Mouse (Mus musculus) CD8-positive naive resting alpha-beta T cell, adult 2 months (primary cell): ENCODE data around the gene Ccl6.

Experiments used
- DNase-seq, 2 experiments: peaks; one replicate each; pipeline ENCODE4 v3.0.0; 2022; ENCODE audit warnings: low read depth in 2 of 2, low spot score in 2 of 2

Gene Ccl6

DNA sequence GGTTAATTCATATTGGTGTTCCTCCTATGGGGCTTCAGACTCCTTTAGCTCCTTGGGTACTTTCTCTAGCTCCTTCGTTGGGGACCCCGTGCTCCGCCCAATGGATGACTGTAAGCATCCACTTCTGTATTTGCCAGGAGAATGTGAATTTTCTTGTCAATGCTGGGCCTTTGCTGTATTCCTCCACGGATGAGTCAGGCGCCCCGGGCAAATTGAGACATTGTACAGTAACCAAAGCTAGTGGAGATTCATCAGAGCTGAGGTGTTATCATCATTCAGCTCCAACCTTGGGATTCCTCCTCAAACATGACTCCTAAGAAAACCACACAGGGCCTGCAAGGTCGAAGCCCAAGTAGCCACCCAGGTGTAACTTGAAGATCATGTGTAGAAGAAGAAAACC, 4.9 kb upstream of the Ccl6 start:
- DNase-seq, result no peak

- DNase-seq, result no peak
These were observed 3.0 kb upstream of the Ccl6 start for GRCm38 (mm10) chr11:83595669-83596455.

DNA sequence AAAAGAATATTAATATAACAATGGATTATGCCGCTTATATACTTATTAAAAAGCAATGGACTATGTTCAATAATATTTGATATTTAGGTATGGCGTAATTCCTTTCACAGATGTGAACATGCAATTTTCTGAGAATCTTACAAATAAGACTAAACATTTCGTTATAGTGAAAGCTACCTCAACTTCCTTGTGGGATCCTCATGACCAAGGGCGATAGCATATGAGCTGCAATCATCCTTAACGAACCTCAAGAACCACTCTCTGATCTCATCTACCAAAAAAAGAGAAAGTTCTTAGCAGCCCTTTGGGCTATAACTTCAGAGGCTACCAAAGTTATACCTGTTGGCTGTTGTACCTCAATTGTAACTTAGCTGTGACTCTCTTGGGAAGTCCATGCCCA, 566 bp upstream of the Ccl6 start:
- DNase-seq, result no peak

DNA sequence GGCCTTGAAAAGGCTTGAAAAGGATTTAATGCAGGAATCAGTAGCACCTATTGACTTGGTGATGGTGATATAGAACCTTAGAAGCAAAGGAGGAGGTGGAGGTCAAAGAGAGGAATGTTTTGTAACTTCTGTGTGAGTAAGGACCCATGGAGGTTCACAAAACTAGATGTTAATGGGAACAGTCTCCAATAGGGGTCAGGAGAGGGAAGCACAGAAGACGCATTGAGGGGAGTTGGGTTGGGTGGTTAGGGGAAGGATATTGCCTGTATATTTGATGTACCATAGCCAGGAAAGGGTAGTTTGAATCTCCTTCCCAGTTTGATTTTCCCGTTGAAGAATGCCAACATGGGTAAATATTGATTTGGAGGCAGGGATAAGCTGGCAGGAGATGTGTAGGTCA, 8.7 kb downstream of the Ccl6 start:
- DNase-seq, result no peak

GRCm38 (mm10) chr11:83583450-83583754, 9.5 kb downstream of the Ccl6 start:
- DNase-seq, result no peak

GRCm38 (mm10) chr11:83582626-83583449, 10.0 kb downstream of the Ccl6 start:
- DNase-seq, result no peak

DNA sequence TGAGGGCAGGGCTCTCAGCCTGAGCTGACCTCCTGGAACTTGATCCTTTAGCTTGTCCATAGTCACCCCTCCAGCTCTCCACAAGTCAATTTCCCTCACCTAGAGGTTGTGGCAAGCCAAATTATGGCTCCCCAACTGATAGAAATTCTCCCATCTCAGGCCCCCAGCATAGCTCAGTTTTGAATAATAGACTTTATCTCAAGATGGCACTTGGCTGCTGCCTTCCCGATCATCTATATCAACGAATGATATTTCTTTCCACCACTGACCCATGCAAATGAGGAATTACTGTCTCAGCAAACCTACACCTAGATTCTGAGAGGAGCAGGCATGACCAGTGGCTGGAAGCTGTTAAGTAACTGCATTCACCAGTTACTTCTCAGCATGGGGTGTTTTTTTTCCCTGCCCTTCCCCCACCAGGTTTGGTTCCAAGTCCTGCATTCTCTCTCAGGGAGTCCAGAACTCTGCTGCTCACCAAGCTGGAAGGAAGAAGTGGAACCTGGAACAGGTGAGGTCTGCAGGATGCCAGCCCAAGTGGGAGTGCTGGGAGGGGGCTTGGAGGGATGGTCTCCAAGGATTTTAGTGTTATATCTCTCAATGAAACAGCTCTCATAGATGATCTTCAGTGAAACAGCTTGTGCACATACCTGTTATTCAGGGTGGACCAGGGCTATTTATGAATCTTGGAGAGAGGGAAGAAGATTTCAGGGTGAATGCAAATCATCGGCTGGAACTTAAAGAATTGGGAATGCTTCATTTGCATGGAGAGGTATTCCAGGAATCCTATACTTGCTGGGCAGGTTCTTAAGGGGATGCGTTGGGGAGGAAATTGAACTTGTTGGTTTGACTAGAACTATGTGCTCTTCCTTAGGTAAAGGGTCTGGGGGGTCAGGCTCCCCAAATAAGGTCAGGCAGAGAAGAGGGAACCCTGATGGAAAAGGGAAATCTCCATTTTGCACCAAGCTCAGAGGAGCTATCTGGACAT, 11.0 kb downstream of the Ccl6 start:
- DNase-seq, result no peak

DNA sequence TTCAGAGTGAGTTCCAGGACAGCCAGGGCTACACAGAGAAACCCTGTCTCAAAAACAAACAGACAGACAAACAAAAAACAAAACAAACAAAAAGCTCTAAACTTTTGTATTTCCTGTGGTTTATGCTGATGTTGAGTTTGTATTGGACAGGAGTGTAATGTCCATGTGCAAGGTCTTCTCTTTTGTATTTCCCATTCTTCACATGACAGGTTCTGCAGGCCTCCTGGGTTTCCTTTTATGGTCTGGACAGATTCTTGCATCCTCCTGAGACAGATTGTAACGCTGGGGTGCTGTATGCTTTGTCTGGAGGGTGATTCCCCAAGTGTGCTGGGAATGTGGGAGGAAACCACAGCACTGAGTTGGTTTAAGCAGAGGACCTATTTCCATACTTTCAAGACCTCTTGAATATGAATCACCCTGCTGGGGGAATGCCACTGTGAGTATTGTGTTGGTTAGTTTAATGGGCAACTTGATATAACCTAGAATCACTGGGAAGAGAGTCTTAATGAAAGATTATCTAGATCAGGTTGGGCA, 12.1 kb downstream of the Ccl6 start:
- DNase-seq, result no peak

DNA sequence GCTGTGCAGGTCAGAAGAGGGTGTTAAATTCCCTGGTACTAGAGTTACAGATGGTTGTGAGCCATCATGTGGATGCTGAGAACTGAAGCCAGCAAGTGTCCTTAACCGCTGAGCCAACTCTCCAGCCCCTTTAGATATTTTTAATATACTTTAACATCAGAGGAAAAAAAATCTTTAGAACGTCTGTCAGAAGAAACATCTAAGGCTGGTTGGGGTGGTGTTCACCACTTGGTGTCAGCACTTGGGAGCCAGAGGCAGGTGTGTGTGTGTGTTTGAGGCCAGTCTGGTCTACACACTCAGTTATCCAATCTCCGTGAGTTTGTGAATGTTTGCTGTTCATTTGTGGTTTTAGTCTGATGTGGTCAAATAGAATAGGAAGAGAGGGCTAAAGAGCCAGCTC, 13.9 kb downstream of the Ccl6 start:
- no peak for DNase-seq

DNA sequence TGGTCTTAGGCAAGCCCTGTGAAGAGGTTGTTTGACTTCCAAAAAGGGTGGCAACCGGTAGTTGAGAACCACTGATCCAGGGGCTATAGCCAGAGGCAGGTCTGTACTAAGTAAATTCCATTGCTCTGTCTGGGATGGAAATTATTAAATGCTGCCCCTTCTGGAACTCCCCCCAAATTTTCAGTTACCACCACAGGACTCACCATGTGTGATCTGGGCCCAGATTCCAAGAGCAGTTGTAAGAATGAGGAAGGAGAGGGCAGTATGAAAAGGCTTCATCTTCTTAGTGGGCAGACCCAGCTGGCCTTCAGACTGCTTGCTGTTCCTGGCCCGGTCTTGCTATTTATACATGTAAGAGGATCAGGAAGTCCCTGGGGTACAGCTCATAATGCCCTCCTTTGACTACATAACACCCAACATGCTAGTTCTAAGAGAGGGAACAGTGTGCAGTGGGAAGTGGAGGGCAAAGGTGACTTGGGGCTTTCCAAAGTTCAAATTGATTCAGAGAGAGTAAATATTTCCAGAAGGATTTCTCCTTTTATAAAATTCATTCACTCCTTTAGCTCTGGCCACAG, 14.6 kb downstream of the Ccl6 start, which contains the start of gene Ccl9:
Gene Ccl9, minus strand, starts transcription at position 451 of the 575 bp plus-strand sequence.
- no peak for DNase-seq

DNA sequence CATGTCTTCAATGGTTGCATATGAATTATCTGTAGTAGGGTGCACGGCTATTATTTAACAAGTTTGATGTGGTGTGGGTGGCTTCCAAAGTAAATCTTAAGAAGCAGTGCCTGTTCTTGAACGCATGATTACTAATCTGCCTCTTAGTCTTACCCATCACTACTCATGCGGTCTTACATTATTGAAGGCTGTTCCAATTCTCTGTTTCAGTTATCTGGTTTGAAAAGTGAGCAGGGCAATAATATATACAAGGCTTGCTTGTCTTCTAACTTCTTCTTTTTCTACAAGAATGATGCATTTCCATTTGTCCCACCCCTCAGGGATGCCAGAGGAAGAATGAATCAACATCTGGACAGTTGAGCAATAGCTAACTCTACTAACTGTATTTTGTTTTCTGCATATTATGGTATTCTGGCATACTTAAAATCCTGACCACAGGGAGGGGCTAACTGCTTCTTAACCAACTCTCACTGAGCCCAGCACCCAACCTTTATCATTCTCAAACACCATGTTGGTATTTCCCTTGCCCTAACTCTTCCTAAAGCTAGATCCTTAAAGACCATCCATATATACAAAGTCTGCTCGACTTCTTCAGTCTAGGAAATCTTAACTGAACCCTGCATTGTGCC, 15.8 kb downstream of the Ccl6 start:
- DNase-seq, result no peak

GRCm38 (mm10) chr11:83572834-83573233, 20.1 kb downstream of the Ccl6 start:
- no peak for DNase-seq

- no peak for DNase-seq
These were observed 20.7 kb downstream of the Ccl6 start for GRCm38 (mm10) chr11:83572223-83572622.

- DNase-seq, result no peak
These were observed 22.7 kb downstream of the Ccl6 start for GRCm38 (mm10) chr11:83570189-83570588.

- no peak for DNase-seq
These were observed 23.6 kb downstream of the Ccl6 start for GRCm38 (mm10) chr11:83569249-83569648.

DNA sequence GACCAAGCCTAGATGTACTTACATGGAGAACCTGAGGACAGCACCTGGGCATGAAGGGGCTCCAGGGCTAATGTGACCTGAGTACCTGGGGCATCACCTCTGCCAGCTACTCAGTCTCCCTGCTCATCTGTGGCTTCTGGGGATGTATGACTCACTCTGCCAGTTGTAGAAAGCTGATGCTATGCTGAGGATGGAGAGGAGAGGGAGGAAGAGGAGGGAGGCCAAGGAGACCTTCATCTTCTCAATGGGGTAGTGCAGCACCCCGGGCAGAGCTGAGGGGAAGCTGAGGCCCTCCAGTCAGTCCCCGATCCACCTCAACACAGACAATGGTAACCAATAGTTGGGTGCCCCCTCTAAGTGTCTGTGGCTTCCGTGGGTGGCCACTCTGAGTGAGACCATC, 24.1 kb downstream of the Ccl6 start:
- DNase-seq, result no peak

- DNase-seq, result no peak
These were observed 24.8 kb downstream of the Ccl6 start for GRCm38 (mm10) chr11:83568061-83568460.

DNA sequence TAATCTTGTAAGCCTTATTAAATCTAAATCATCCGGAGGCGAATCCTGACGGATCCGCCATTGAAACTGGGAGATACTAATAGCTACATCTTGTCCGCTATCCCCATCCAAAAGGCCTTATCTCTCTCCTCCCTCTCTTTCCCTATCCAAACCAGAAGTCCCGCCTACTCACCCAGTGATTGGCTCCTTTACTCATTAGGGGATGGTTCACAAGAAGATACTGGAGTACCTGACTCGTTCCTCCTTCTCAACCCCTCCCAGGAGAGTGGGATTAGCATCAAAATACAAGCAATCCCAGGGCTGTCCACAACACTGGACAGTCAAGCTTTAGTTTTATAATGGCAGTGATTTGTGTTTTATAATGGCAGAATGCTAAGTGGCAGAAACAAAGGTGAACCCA, 25.6 kb downstream of the Ccl6 start:
- no peak for DNase-seq

GRCm38 (mm10) chr11:83566617-83567016, 26.3 kb downstream of the Ccl6 start:
- no peak for DNase-seq

- no peak for DNase-seq
These were observed 29.1 kb downstream of the Ccl6 start for GRCm38 (mm10) chr11:83563754-83564153.
